Mouse (Mus musculus) left cerebral cortex, postnatal 36 days (tissue): ENCODE measurements around the gene Tuft1. TPM values are rescaled to one million over a fixed set of nuclear protein-coding genes. Genes with fewer than 3 reads are reported as not detected.
A peak's percentile ranks its signal among the peaks of the same experiment; 100 is the strongest.
"Not testable (repeated sequence)": the region's sequence is repeated elsewhere in the genome, so short reads cannot be mapped to it uniquely, and the experiment has no call there.

Experiments used
- DNase-seq, 2 experiments: peaks; one replicate each; pipeline ENCODE4 v3.0.0; 2021 to 2022; ENCODE audit warnings: low spot score in 2 of 2, mixed read lengths in 1 of 2
- intact Hi-C: fragments of 180-260 bp; cut with DNase I; formaldehyde crosslinking; loops from one replicate; pipeline ENCODE4 v1.15.1; 2025
- total RNA-seq, 2 experiments: library from RNA; stranded (reverse); gene quantifications; 2 replicates each; pipeline ENCODE4 v1.2.3; 2021

The Tuft1 gene
- total RNA-seq, 2 experiments from 2014 or later = 1.2 to 1.3 TPM

DNA sequence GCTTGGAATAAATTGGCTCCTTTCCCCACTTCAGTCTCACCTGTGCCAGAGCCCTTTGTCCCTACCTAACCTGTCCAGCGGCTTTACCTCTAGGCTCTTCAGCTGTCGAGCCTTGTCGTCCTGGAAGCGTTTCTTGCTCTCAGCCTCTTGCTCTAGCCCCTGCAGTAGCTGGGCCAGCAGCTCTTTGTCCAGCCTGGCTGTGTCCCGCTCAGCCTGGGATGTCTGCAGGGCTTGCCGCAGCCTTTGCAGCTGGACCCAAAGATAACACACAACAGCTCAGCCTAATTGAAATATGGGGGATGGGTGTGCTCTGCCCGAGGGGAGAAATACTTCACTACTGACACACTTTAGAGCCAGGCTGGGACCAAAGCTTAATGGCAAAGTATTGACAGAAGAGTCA is 7.2 kb upstream of the Tuft1 start:
- DNase-seq, intact Hi-C loops: not testable (repeated sequence)

- DNase-seq, intact Hi-C loops: not testable (repeated sequence)
Measured at GRCm38 (mm10) chr3:94665060-94665802, 6.6 kb upstream of the Tuft1 start.

GRCm38 (mm10) chr3:94660841-94661240 is 2.2 kb upstream of the Tuft1 start:
- intact Hi-C loops, DNase-seq: not testable (repeated sequence)

DNA sequence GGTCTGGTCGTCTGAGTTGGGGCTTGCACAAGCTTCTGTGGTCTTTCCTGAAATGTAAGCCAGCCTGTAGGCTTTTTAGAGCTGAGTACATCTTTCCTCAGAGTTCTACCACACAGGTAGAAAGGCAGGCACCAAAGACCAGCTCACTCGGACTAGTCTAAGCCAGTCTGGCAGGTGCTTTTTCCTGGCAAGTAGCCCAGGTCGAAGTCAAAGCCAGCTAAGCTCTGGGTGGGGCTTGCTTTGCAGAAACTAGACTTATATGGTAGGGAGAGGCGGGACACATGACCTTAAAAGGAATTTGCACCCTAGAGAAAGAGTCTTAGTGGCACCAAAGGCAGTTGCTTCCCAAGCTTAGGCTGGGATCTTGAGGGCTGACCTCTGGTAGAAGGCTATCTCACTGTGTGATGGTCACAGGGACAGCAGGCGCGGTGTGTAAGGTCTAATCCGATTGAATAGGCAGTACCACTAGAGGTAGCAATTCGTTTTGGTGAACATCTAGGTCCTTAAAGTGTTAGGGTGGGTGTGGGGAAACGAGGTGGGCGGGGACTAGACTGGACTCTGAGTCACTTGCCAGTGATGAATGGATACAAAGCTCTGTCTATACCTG is 573 bp upstream of the Tuft1 start:
- intact Hi-C loops, DNase-seq: not testable (repeated sequence)

GRCm38 (mm10) chr3:94657852-94658739 is 576 bp downstream of the Tuft1 start:
- DNase-seq, intact Hi-C loops: not testable (repeated sequence)

- DNase-seq, intact Hi-C loops: not testable (repeated sequence)
Measured at GRCm38 (mm10) chr3:94653967-94654366, 4.7 kb downstream of the Tuft1 start.

DNA sequence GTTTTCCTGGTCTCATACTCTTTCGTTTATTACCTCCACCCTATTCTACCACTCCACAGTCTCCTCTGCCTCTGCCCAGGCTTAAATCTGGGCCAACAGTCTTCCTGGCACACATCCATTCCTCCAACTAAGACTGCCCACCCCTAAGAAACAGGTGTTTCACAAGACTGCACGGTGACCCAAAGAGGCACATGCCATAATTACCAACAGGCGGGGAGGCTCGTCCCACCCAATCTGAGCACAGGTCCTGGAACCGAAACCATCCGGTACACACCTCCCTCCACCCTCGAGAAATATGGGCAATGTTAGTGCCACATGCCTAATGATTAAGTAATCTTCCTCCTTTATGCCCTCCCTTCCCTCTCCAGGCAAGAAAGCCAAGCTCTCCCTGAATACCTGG is 8.3 kb downstream of the Tuft1 start:
- intact Hi-C loops = no loop called here
- DNase-seq = no peak

- peak; percentile 12 to 13 for DNase-seq
- intact Hi-C loops = no loop called here
Measured at GRCm38 (mm10) chr3:94648755-94649590, 9.7 kb downstream of the Tuft1 start.

GRCm38 (mm10) chr3:94642495-94643162 is 16.0 kb downstream of the Tuft1 start, which contains the start of gene Gm10972:
TSS of gene Gm10972 (plus strand) at chr3:94643112.
- DNase-seq, intact Hi-C loops: not testable (repeated sequence)

- DNase-seq = no peak
Measured at GRCm38 (mm10) chr3:94629876-94630275, 28.8 kb downstream of the Tuft1 start.

DNA sequence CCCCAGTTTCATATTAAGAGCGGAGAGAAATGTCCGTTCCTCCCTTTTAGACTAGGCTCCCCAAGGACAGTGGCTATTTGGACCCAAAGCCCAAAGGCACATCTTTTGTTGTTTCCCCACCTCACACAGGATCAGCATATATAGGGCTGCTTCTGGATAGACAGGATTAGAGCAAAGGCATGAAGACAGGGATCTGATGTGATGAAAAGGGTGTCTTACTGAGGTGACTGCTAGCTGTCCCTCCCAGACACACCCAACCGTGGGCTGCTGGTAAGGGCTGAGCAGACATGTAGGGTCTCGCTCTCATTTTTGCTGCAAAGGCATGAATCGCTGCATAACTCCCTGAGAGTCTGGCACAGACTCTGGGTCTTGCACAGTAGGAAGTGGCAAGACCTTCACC is 30.0 kb downstream of the Tuft1 start:
- intact Hi-C loops = no loop called here
- DNase-seq = no peak

More at GRCm38 (mm10) chr3:94629876-94630275, 28.8 kb downstream of the Tuft1 start:
- intact Hi-C loops = no loop called here

- intact Hi-C loops = no loop called here
- no peak for DNase-seq
Measured at GRCm38 (mm10) chr3:94624281-94624680, 34.4 kb downstream of the Tuft1 start.

- intact Hi-C loops = no loop called here
- DNase-seq = no peak
Measured at GRCm38 (mm10) chr3:94622550-94622949, 36.1 kb downstream of the Tuft1 start.

DNA sequence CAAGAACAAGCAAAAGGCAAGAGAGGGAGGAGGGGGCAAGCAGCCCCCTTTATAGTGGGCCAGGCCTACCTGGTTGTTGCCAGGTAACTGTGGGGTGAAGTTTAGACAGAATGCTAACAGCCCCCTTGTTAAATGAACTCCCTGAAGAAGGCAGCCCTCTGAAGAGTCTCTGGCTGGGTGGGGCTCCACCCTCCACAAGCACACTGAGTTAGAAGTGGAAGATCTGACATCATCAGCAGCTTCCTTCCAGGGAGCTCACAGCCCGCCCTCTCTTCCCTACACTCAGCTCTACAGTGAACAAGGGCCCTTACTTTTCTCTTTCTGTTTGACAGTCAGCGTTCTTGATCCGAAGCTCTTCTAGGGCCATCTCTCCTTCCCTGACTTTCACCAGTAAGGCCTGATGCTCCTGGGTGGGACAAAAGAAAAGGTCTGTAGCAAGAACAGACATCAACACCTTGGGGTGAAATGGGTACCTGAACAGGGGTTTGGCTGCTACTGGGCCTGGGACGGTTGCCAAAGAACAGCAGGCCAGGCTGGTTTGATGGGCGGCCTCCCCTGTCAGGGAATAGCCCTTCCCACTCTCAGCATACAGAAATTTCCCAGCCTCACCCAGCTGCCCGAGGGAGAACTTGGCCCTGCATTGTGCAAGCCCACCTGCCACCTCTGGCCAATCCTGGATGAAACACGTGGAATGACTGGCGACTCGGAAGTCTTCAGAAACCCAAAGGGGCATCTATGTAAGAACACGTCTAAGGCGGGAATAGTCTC is 36.7 kb downstream of the Tuft1 start:
- DNase-seq = no peak
- intact Hi-C loops = no loop called here

DNA sequence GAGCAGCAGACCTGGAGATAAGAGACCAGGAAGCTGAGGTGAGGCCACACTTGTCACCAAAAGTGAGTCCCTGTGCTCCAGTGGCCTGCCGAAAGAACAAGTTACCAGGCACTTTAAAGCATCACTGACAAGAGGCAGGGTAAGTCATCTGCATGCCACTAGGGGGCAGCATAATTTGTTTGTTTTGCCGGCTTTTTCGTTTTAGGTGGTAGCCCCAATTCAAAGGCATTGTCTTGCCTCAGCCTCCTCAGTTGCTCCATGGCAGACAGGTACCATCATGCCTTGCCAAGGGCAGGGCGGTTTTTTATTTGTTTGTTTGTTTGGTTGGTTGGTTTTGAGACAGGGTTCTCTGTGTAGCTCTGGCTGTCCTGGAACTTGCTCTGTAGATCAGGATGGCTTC is 42.0 kb downstream of the Tuft1 start:
- intact Hi-C loops = loop anchor here (10.0 kb wide), 1 partner anchor 288 kb away; no protein-coding TSS in a partner anchor
- no peak for DNase-seq

GRCm38 (mm10) chr3:94613258-94613878 is 45.3 kb downstream of the Tuft1 start:
- intact Hi-C loops = loop anchor here (10.0 kb wide), 1 partner anchor 291 kb away; no protein-coding TSS in a partner anchor
- no peak for DNase-seq

DNA sequence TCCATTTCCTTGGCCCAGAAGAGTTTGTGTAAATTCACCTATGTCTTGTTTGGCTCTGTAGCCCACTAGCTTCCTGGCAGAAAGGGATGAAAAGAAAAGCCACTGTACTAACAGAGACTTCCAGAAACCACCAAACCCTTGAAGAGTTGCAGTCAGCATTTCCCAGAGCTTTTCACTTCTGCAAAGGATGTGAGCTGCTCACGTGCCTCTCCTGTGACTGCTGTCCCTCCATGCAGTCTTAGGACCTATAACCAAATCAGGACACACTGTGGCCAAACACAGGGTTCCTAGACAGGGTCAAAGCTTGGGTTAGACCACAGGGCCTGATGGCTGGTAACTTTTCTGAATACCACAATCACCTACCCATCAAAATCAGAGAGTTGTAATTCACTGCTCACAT is 46.4 kb downstream of the Tuft1 start:
- intact Hi-C loops = loop anchor here (10.0 kb wide), 1 partner anchor 293 kb away; no protein-coding TSS in a partner anchor
- DNase-seq = no peak
